Mouse (Mus musculus) liver, embryonic 14.5 days (tissue): ENCODE results near the gene Myof.

Experiments used
- CTCF ChIP-seq: IDR thresholded peaks from 2 replicates; pipeline ENCODE4 v1.5.1; 2016; ENCODE audit warnings: antibody characterized with exemption, low read depth, control low read depth
- EP300 ChIP-seq: IDR thresholded peaks from 2 replicates; pipeline ENCODE4 v1.6.1; 2016; ENCODE audit warnings: antibody characterized with exemption, low read depth

DNA sequence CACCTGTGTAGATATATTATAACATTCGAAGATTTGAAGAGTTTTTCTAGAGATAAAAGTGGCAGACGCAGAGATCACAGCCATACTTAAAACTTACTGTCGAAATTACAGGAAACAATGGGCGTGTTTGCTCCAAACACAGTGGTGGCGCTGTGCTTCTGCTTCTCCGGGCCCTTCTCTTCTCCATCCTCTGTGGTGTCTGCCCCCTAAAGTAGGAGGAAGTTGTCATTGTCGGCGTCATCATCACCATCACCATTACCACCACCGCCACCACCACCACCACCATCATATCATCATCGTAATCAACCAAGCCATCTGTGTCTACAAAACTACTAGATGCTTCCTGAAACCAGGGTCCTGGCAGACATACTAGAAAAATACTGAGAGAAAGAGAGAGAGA, 104.2 kb downstream of the Myof start:
- no peak for TF ChIP-seq CTCF
- no peak for TF ChIP-seq EP300
